Mouse (Mus musculus) brain, adult 10 weeks (tissue): Measurements from ENCODE around the gene Hcar2. TPM values are rescaled to one million over a fixed set of nuclear protein-coding genes. Genes with fewer than 3 reads are reported as not detected.

Experiments used
- polyA plus RNA-seq: library from polyadenylated mRNA; stranded (reverse); fragments of 350-450 nt; fragmentation: Illumina TruSeq; extraction: RNeasy Lipid Tissue Mini Kit (QIAGEN cat#74804); gene quantifications from one replicate; pipeline ENCODE4 v1.2.3, GENCODE M21; 2015; ENCODE audit warnings: low read depth, low replicate concordance

The Hcar2 gene
- not detected for polyA plus RNA-seq

DNA sequence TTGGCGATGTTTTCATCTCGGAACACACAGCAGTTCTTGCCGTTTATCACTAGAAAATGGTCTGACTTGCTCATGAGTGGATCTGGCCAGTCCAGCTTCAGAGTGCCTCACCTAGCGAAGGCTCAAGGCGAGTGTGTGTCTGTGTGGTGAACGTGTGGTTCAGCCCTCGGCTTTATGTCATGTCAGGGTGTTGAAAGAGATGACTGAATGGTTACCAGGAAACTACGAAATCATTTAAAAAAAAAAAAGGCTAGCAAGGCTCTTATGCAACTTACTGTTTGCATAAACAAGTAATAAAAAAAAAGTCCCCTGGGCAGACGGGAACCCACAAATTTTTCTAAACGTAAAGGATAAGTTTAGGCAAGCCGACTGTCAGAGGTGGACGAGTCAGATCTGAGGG, at the start of gene Hcar2:
TSS of gene Hcar2 (minus strand) at position 135 of the 400 bp plus-strand sequence.

DNA sequence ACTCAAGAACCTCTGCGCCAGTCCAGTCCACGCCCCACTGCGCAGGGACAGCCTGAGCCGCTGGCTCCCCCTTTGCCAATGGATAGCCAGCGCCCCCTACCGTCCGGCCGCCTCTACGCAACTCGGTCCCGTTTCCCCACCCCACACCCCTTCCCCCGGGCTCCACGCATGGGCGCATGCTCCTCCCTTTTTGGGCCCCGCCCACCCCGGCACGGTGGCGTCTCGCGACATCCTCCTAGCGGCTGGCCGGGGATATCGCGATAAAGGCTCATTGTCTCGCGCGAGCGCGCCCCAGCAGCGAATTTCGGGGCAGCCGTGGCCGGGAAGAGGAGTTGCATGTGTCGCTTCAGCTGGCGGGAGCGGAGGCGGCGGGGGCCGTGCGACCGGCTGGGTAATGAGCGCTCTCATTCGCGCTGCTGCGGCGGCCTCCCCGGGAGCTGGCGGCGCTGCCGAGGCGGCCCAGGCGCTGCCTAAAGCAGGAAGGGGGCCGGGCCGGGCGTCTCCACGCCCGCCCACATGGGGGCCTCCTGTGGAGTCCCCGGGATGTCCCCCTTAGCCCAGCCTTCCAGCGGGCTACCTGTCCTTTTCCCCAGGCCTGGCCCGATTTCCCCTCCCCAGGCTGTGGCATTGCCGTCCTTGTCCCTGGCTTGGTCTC, 41.8 kb upstream of the Hcar2 start, which contains the start of gene Denr:
TSS of gene Denr (plus strand) at position 200 of the 655 bp plus-strand sequence.

DNA sequence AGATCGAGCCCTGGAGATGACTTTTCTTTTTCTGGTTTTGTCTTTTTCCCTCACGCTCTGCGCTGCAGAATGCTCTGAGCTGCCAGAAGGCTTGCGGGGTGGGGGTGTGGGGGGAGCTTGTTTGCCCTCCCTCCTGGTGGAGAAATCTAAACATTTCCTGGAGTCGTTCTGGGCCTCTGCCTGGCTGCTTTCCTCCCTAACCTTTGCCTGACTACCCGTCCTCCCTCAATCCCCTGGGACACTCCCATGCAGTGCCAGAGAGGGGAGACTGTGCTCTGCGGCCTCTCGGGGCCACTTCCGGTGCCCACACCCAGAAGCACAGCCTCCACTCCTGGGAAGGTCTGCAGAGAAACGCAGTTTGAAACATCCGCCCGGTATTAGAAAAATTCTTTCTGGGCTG, 14.6 kb upstream of the Hcar2 start, which contains the start of gene Hcar1:
TSS of gene Hcar1 (minus strand) at position 93 of the 400 bp plus-strand sequence.

Other genes with a start within 250 kb of the Hcar2 start
- 82.0 TPM for gene Clip1, start 180.9 kb downstream of the Hcar2 start, polyA plus RNA-seq
- 35.4 TPM for gene Zcchc8, start 144.4 kb downstream of the Hcar2 start, polyA plus RNA-seq
- gene Rsrc2, start 116.1 kb downstream of the Hcar2 start, polyA plus RNA-seq = 105 TPM
- gene Kntc1, start 115.8 kb downstream of the Hcar2 start, polyA plus RNA-seq = 0.21 TPM
- 0.86 TPM for gene Hcar1, start 14.5 kb upstream of the Hcar2 start, polyA plus RNA-seq
- gene Denr, start 41.7 kb upstream of the Hcar2 start, polyA plus RNA-seq = 91.9 TPM
- not detected for gene Gm43518, start 61.9 kb upstream of the Hcar2 start, polyA plus RNA-seq
- 4.3 TPM for gene Ccdc62, start 65.2 kb upstream of the Hcar2 start, polyA plus RNA-seq
- 31.9 TPM for gene Hip1r, start 108.1 kb upstream of the Hcar2 start, polyA plus RNA-seq
- gene Vps37b, start 166.8 kb upstream of the Hcar2 start, polyA plus RNA-seq = 23.9 TPM
- gene Abcb9, start 230.3 kb upstream of the Hcar2 start, polyA plus RNA-seq = 33.6 TPM
- gene Ogfod2, start 246.8 kb upstream of the Hcar2 start, polyA plus RNA-seq = 42.4 TPM